Mouse (Mus musculus) myocyte (in vitro differentiated cells): Measurements from ENCODE around the gene Peg10. TPM values are rescaled to one million over a fixed set of nuclear protein-coding genes. Genes with fewer than 3 reads are reported as not detected.

ENCODE experiments used
- H3K27me3 ChIP-seq: one replicate; pipeline ENCODE4 v1.6.1; 2011; ENCODE audit not compliant: control insufficient read depth, insufficient read depth, insufficient read length
- H3K36me3 ChIP-seq: one replicate; pipeline ENCODE4 v1.6.1; 2011; ENCODE audit not compliant: control insufficient read depth, insufficient read depth
- H3K4me2 ChIP-seq: one replicate; pipeline ENCODE4 v1.6.1; 2011; ENCODE audit warnings: low read depth, control low read depth
- H3K4me3 ChIP-seq: one replicate; pipeline ENCODE4 v1.5.1; 2011; ENCODE audit warnings: mild to moderate bottlenecking, control low read depth, moderate library complexity
- H3K79me2 ChIP-seq: one replicate; pipeline ENCODE4 v1.6.1; 2011; ENCODE audit not compliant: control insufficient read depth, insufficient read depth
- H3ac ChIP-seq: one replicate; pipeline ENCODE4 v1.6.1; 2011; ENCODE audit not compliant: control insufficient read depth, insufficient read length
- CEBPB ChIP-seq: IDR thresholded peaks from 2 replicates; pipeline ENCODE4 v1.6.1; 2011; ENCODE audit warnings: mild to moderate bottlenecking, moderate library complexity; ENCODE audit not compliant: poor library complexity, insufficient read depth, severe bottlenecking
- E2F4 ChIP-seq: IDR thresholded peaks from one replicate; pipeline ENCODE4 v1.6.1; 2011; ENCODE audit warnings: mild to moderate bottlenecking, control low read depth, moderate library complexity; ENCODE audit not compliant: insufficient read depth
- MAX ChIP-seq: IDR thresholded peaks from one replicate; pipeline ENCODE4 v1.6.1; 2011; ENCODE audit warnings: low read depth, mild to moderate bottlenecking, control low read depth
- MYOD1 ChIP-seq, 3 experiments: IDR thresholded peaks; one replicate each; pipeline ENCODE4 v1.6.1; 2011; ENCODE audit warnings: control low read depth in 2 of 3, low read depth in 2 of 3, mild to moderate bottlenecking in 2 of 3, moderate library complexity in 1 of 3; ENCODE audit not compliant: insufficient read length in 2 of 3, control insufficient read depth in 1 of 3
- MYOG ChIP-seq, 3 experiments: IDR thresholded peaks; one replicate each; pipeline ENCODE4 v1.6.1; 2011; ENCODE audit warnings: control low read depth in 2 of 3, low read depth in 2 of 3, mild to moderate bottlenecking in 2 of 3; ENCODE audit not compliant: insufficient read length in 2 of 3, control insufficient read depth in 1 of 3, insufficient read depth in 1 of 3
- POLR2A ChIP-seq: IDR thresholded peaks from one replicate; pipeline ENCODE4 v1.6.1; 2011; ENCODE audit warnings: low read depth, mild to moderate bottlenecking, control low read depth, moderate library complexity; ENCODE audit not compliant: insufficient read length
- POLR2AphosphoS2 ChIP-seq: IDR thresholded peaks from one replicate; pipeline ENCODE4 v1.6.1; 2011; ENCODE audit warnings: low read depth, control low read depth; ENCODE audit not compliant: insufficient read length
- REST ChIP-seq: IDR thresholded peaks from one replicate; pipeline ENCODE4 v1.6.1; 2011; ENCODE audit warnings: mild to moderate bottlenecking, control low read depth, moderate library complexity; ENCODE audit not compliant: insufficient read depth, insufficient read length
- SRF ChIP-seq: IDR thresholded peaks from one replicate; pipeline ENCODE4 v1.6.1; 2011; ENCODE audit warnings: low read depth; ENCODE audit not compliant: control insufficient read depth, insufficient read length
- TCF12 ChIP-seq: IDR thresholded peaks from one replicate; pipeline ENCODE4 v1.6.1; 2011; ENCODE audit warnings: mild to moderate bottlenecking, control low read depth; ENCODE audit not compliant: poor library complexity, insufficient read depth, severe bottlenecking
- TCF3 ChIP-seq: IDR thresholded peaks from one replicate; pipeline ENCODE4 v1.6.1; 2011; ENCODE audit warnings: low read depth, control low read depth; ENCODE audit not compliant: insufficient read length
- USF1 ChIP-seq: IDR thresholded peaks from one replicate; pipeline ENCODE4 v1.6.1; 2011; ENCODE audit warnings: low read depth, mild to moderate bottlenecking, control low read depth, moderate library complexity
- polyA plus RNA-seq: library from polyadenylated mRNA; unstranded; fragments of >200 nt; fragmentation: generic; extraction: Trizol; gene quantifications from one replicate; pipeline ENCODE4 v1.2.1, GENCODE M21; 2012; ENCODE audit warnings: missing spikeins

Gene Peg10
- 2.6 TPM for polyA plus RNA-seq

- no peak for TF ChIP-seq TCF3
- no peak for TF ChIP-seq MYOD1 (IDR thresholded peaks at IDR 0.05; ENCODE audit: control insufficient read depth in 1 of 3, insufficient read length in 2 of 3, low read depth in 2 of 3)
- TF ChIP-seq POLR2A, result peak; percentile 13
- H3ac ChIP-seq, result peak within 1 kb of the TSS; percentile 10
These were observed at the start of gene Peg10, which contains the start of gene Sgce for GRCm38 (mm10) chr6:4746696-4747439. TSS of gene Peg10 (plus strand) at chr6:4747306. TSS of gene Sgce (minus strand) at chr6:4747207.

GRCm38 (mm10) chr6:4701641-4702040, 45.5 kb upstream of the Peg10 start:
- Histone ChIP-seq H3K4me3 (no peak overlapping the region), H3ac (no peak overlapping the region), H3K4me2 (no peak overlapping the region), H3K36me3 (no peaks in the 10 kb centered on the region), H3K79me2 (no peaks in the 10 kb centered on the region), H3K27me3 (no peaks in the 10 kb centered on the region)
- TF ChIP-seq REST, result no peak
- no peak for TF ChIP-seq E2F4
- TF ChIP-seq USF1, result no peak
- TF ChIP-seq TCF3, result peak; percentile 49
- no peak for TF ChIP-seq POLR2AphosphoS2
- no peak for TF ChIP-seq CEBPB
- TF ChIP-seq MAX, result no peak
- TF ChIP-seq TCF12, result peak; percentile 68
- peak; percentile 71 to 99 (median 97) for TF ChIP-seq MYOD1 (IDR thresholded peaks at IDR 0.05; ENCODE audit: control insufficient read depth in 1 of 3, insufficient read length in 2 of 3, low read depth in 2 of 3)
- TF ChIP-seq SRF, result no peak
- peak in 2 of 3 experiments; percentile 3 to 67 for TF ChIP-seq MYOG (IDR thresholded peaks at IDR 0.05; ENCODE audit: control insufficient read depth in 1 of 3, insufficient read depth in 1 of 3, insufficient read length in 2 of 3, low read depth in 2 of 3)
- TF ChIP-seq POLR2A, result no peak

More at GRCm38 (mm10) chr6:4746696-4747439, at the start of gene Peg10, which contains the start of gene Sgce:
- peak within 1 kb of the TSS; percentile 77 for H3K4me2 ChIP-seq
- no peaks in the 10 kb centered on the region for H3K36me3 ChIP-seq
- H3K4me3 ChIP-seq, result peak within 1 kb of the TSS; percentile 43
- no peaks in the 10 kb centered on the region for H3K27me3 ChIP-seq
- H3K79me2 ChIP-seq, result no peaks in the 10 kb centered on the region

GRCm38 (mm10) chr6:4703908-4704307, 43.2 kb upstream of the Peg10 start:
- Histone ChIP-seq H3K79me2 (no peaks in the 10 kb centered on the region), H3K36me3 (no peaks in the 10 kb centered on the region), H3K4me2 (peak overlapping the region; percentile 1), H3ac (no peak overlapping the region), H3K27me3 (no peaks in the 10 kb centered on the region), H3K4me3 (no peak overlapping the region)
- TF ChIP-seq REST (no peak), USF1 (no peak), TCF12 (no peak), MYOG (IDR thresholded peaks at IDR 0.05; ENCODE audit: control insufficient read depth in 1 of 3, insufficient read depth in 1 of 3, insufficient read length in 2 of 3, low read depth in 2 of 3) (no peak), POLR2A (no peak), MAX (no peak), POLR2AphosphoS2 (no peak), E2F4 (no peak)

DNA sequence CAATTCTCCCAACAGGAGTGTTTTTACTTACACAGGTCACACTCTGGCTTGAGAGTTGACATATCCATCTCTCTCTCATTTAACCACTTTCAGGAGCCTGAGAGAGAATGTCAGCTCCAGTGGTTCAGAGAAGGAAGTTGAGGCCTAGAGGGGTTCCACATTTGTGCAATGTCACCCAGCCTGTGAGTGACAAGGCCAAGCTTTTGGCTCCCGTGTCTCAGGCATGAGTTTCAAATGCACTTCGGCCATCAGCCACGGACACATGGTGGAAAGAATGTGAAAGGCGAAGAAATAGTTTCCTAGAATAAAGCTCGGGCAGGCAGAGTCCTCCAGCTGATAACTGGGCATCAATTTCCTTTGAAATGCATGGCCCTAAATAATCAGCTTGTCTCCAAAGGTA, 40.7 kb upstream of the Peg10 start:
- Histone ChIP-seq H3K36me3 (no peaks in the 10 kb centered on the region), H3K4me3 (no peak overlapping the region)

GRCm38 (mm10) chr6:4708971-4709370, 38.1 kb upstream of the Peg10 start:
- no peaks in the 10 kb centered on the region for H3K36me3 ChIP-seq
- TF ChIP-seq SRF (peak; percentile 93), CEBPB (0 out of 2 replicates have a peak, but pooled peaks have one; percentile 27), TCF3 (no peak)
- H3K4me2 ChIP-seq, result no peak overlapping the region
- H3K4me3 ChIP-seq, result no peak overlapping the region
- no peak overlapping the region for H3ac ChIP-seq
- H3K79me2 ChIP-seq, result no peaks in the 10 kb centered on the region
- no peaks in the 10 kb centered on the region for H3K27me3 ChIP-seq

More for the DNA sequence above, 40.7 kb upstream of the Peg10 start:
- no peak overlapping the region for H3ac ChIP-seq
- no peak overlapping the region for H3K4me2 ChIP-seq
- no peaks in the 10 kb centered on the region for H3K79me2 ChIP-seq
- no peaks in the 10 kb centered on the region for H3K27me3 ChIP-seq
- TF ChIP-seq POLR2A, result no peak
- TF ChIP-seq MYOD1 (IDR thresholded peaks at IDR 0.05; ENCODE audit: control insufficient read depth in 1 of 3, insufficient read length in 2 of 3, low read depth in 2 of 3), result peak in 2 of 3 experiments; percentile 10 to 62
